Mouse (Mus musculus): Measurements from ENCODE around the gene Zg16.

DNA sequence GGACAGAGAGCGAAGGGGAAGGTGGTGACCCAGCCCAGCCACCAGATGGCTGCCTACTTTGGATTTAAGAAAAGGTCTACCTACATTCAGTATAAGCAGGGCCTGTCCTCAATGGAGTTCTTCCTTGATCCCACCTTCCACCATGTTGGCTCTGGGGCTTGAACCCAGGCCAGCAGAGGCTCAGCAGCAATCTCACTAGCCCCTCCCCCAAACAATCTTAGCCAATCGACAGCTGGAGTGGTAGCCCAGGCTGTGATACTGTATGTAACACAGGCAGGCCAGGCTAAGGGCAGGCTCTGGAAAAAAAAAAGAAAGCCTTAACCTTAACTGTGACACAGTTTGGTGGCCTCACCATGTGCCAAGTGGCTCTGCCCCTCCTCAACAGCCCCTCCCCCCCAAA, 75.4 kb downstream of the Zg16 start:
- TF ChIP-seq POLR2A (IDR thresholded peaks at IDR 0.05; ENCODE audit: control insufficient read depth, extremely low read depth, insufficient read depth, low read length, poor library complexity) (no peak), CTCF (IDR thresholded peaks at IDR 0.05; ENCODE audit: borderline replicate concordance, control insufficient read depth, extremely low read depth, insufficient read depth, low read length, poor library complexity) (no peak)
